Mouse (Mus musculus): ENCODE data around the gene Bcl2l14.

Bcl2l14 gene

GRCm38 (mm10) chr6:134442219-134442618, 46.1 kb downstream of the Bcl2l14 start:
- DNase-seq (ENCODE audit: low spot score in 2 of 2): no peak

- no peak for DNase-seq (ENCODE audit: low spot score in 2 of 2)
These were observed 47.2 kb downstream of the Bcl2l14 start for GRCm38 (mm10) chr6:134443198-134443904.

GRCm38 (mm10) chr6:134443925-134444324, 47.8 kb downstream of the Bcl2l14 start:
- DNase-seq (ENCODE audit: low spot score in 2 of 2): no peak

GRCm38 (mm10) chr6:134448451-134448850, 52.3 kb downstream of the Bcl2l14 start:
- DNase-seq (ENCODE audit: low spot score in 2 of 2): no peak

GRCm38 (mm10) chr6:134449958-134450357, 53.8 kb downstream of the Bcl2l14 start:
- DNase-seq (ENCODE audit: low spot score in 2 of 2): no peak

- DNase-seq (ENCODE audit: low spot score in 2 of 2): no peak
These were observed 54.6 kb downstream of the Bcl2l14 start for GRCm38 (mm10) chr6:134450661-134451119.

- DNase-seq (ENCODE audit: low spot score in 2 of 2): no peak
These were observed 58.0 kb downstream of the Bcl2l14 start for GRCm38 (mm10) chr6:134454093-134454492.

GRCm38 (mm10) chr6:134458376-134458775, 62.3 kb downstream of the Bcl2l14 start:
- DNase-seq (ENCODE audit: low spot score in 2 of 2): no peak

GRCm38 (mm10) chr6:134461175-134461574, 65.1 kb downstream of the Bcl2l14 start:
- no peak for DNase-seq (ENCODE audit: low spot score in 2 of 2)

GRCm38 (mm10) chr6:134466671-134467229, 70.6 kb downstream of the Bcl2l14 start:
- DNase-seq (ENCODE audit: low spot score in 2 of 2): no peak

GRCm38 (mm10) chr6:134469297-134469696, 73.2 kb downstream of the Bcl2l14 start:
- no peak for DNase-seq (ENCODE audit: low spot score in 2 of 2)

- no peak for DNase-seq (ENCODE audit: low spot score in 2 of 2)
These were observed 74.7 kb downstream of the Bcl2l14 start for GRCm38 (mm10) chr6:134470857-134471256.

GRCm38 (mm10) chr6:134473143-134473561, 77.0 kb downstream of the Bcl2l14 start:
- DNase-seq (ENCODE audit: low spot score in 2 of 2): no peak

GRCm38 (mm10) chr6:134479481-134479880, 83.4 kb downstream of the Bcl2l14 start:
- DNase-seq (ENCODE audit: low spot score in 2 of 2): no peak

GRCm38 (mm10) chr6:134486318-134486717, 90.2 kb downstream of the Bcl2l14 start:
- DNase-seq (ENCODE audit: low spot score in 2 of 2): no peak

Data from cerebellum, postnatal 4 days (tissue).